Mouse (Mus musculus): ENCODE results near the gene Mcm5.

DNA sequence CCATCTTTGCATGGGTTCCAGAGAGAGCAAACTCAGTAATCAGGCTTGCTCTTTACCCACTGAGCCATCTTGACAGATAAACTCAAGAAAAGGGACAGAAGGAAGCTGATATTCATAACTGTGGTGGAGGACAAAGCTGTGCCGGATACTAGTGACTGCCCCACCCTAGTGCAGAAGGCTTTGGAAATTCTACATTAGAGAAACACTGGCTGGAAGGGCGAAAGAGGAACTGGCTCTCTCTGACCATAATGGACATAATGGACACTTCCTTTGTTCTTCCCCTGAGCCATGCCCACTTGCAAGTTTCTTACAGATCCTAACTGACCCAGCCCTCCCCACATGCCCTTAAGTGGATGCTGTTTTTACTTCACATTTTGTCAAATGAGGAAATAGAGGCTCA, 23.4 kb upstream of the Mcm5 start:
- TF ChIP-seq POLR2A (IDR thresholded peaks at IDR 0.05; ENCODE audit: low read depth, low read length), result no peak
- TF ChIP-seq CTCF (IDR thresholded peaks at IDR 0.05; ENCODE audit: extremely low read depth, insufficient read length, insufficient replicate concordance, low read depth, low read length), result no peak
